Mouse (Mus musculus) c-Kit-negative CD71-positive TER-119-positive erythroid progenitor cells, embryonic 14.5 days (primary cell): Measurements from ENCODE around the gene Supt4a.

Experiments
- DNase-seq: peaks from one replicate; pipeline ENCODE4 v3.0.0-alpha.2; 2013; ENCODE audit warnings: low read depth, low spot score

The Supt4a gene

GRCm38 (mm10) chr11:87763988-87764876 is 26.9 kb downstream of the Supt4a start:
- DNase-seq = no peak

GRCm38 (mm10) chr11:87768745-87769144 is 31.4 kb downstream of the Supt4a start:
- DNase-seq = no peak

GRCm38 (mm10) chr11:87770989-87771388 is 33.6 kb downstream of the Supt4a start:
- DNase-seq = peak; percentile 63

DNA sequence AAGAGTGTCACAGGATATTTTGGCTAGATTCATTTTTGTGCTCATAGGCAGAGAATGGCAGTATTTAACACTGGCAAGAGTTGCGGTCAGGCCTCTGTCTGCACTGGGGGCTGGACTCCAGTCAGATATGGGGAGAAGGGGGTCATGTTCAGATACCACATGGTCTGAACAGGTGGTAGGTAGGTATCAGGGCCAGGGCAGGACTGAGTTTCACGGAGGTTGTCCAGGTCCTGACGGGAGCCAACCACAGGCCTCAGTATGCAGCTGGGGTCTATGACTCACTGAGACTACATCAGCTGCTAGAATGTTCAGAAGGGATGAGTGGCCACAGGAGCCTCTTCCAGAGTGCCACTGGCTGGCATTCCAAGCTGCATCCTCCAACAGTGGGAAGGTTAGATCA is 35.0 kb downstream of the Supt4a start:
- DNase-seq = no peak

DNA sequence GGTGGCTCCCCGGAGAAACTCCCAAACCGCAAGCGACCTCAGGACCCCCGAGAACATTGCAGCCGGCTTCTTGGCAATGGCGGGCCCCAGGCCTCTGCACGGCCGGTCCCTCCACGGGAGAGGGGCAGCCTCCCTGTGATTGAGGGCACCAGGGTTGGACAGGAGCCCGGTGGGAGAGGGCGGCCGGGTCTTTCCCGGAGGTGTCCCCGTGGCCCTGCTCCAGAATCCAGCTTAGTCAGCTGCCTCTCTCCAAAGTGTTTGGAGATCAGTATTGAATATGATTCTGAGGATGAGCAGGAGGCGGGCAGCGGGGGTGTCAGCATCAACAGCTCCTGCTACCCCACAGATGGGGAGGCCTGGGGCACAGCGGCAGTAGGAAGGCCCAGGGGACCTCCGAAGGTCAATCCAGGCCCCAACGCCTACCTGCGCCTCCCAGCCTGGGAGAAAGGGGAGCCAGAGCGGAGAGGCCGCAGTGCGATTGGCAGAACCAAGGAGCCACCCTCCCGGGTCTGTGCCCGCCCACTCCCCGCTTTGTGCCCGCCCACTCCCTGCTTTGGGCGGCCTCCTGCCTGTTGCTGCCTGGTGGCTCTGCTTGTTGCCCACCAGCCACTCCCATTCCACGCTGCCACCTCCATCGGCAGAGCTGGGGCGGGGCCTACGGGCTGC is 40.9 kb downstream of the Supt4a start:
- no peak for DNase-seq

DNA sequence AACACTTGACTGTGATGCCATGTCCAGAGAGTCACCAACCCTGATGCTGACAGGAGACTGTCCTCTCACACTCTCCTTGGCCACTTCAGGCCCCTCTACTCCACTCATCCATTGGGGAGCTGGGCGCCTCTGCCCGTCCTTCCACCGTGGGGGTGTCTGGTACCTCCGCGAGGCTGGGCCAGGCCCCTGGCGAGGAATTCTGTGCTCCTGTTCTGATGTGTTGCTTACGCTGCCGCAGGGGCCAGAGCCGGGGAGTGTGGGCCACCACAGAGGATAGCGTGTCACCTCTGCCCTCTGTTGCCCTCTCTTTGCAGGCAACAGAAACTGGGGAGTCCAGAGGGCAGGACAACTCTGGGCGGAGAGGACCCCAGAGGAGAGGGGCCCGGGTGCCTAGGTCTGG is 41.6 kb downstream of the Supt4a start:
- no peak for DNase-seq

GRCm38 (mm10) chr11:87779392-87779791 is 42.0 kb downstream of the Supt4a start:
- no peak for DNase-seq

DNA sequence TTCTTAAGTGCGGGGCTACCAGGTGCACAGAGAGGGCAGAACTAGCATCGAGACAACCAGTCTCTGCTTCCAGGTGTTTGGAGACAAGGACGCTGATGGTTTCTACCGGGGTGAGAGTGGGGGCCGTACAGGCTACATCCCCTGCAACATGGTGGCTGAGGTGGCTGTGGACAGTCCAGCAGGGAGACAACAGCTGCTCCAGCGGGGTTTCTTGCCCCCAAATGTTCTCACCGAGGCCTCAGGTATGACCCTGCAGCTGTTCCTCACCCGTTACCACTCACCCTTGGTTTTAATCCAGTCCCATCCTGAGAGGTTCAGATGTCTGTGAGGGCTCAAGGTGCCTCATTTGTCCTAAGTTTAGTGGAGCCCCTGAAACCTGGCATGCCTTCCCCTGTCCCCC is 42.8 kb downstream of the Supt4a start:
- DNase-seq = no peak

- no peak for DNase-seq
These were observed 52.7 kb downstream of the Supt4a start for GRCm38 (mm10) chr11:87790088-87790487.
